Mouse (Mus musculus) stomach, embryonic 16.5 days (tissue): ENCODE results near the gene Gm26558. TPM values are rescaled to one million over a fixed set of nuclear protein-coding genes. Genes with fewer than 3 reads are reported as not detected.

Experiments used
- ATAC-seq: fragments of 200-750 bp; cut with Nextera tagmentation; 2 replicates; pipeline ENCODE4 v1.8.0; 2017; ENCODE audit warnings: moderate number of reproducible peaks, moderate TSS enrichment; ENCODE audit not compliant: insufficient read depth, low FRiP score
- H3K27ac ChIP-seq: fragments of 300-500 bp; sonication (generic); 2 replicates; pipeline ENCODE4 v1.5.1; 2014; ENCODE audit warnings: low read length
- H3K27me3 ChIP-seq: fragments of 300-500 bp; sonication (generic); 2 replicates; pipeline ENCODE4 v1.6.1; 2014; ENCODE audit warnings: low read length, control low read depth, mixed read lengths; ENCODE audit not compliant: control insufficient read depth, insufficient read depth
- H3K36me3 ChIP-seq: fragments of 300-500 bp; sonication (generic); 2 replicates; pipeline ENCODE4 v1.6.1; 2014; ENCODE audit warnings: low read length; ENCODE audit not compliant: control insufficient read depth, insufficient read depth
- H3K4me1 ChIP-seq: fragments of 300-500 bp; sonication (generic); 2 replicates; pipeline ENCODE4 v1.6.1; 2014; ENCODE audit warnings: low read length, control low read depth, mixed read lengths; ENCODE audit not compliant: control insufficient read depth, insufficient read depth
- H3K4me2 ChIP-seq: fragments of 300-500 bp; sonication (generic); 2 replicates; pipeline ENCODE4 v1.6.1; 2014; ENCODE audit warnings: low read depth, low read length, mixed read lengths
- H3K4me3 ChIP-seq: fragments of 300-500 bp; sonication (generic); replicated peaks from 2 replicates; pipeline ENCODE4 v1.5.1; 2014; ENCODE audit warnings: mild to moderate bottlenecking, low read length
- H3K9ac ChIP-seq: fragments of 300-500 bp; sonication (generic); 2 replicates; pipeline ENCODE4 v1.6.1; 2014; ENCODE audit warnings: low read length
- H3K9me3 ChIP-seq: fragments of 300-500 bp; sonication (generic); replicated peaks from 2 replicates; pipeline ENCODE4 v1.6.1; 2016; ENCODE audit warnings: low read length, control low read depth; ENCODE audit not compliant: control insufficient read depth
- WGBS: fragments of 180-500 bp; shearing (Covaris S2); extraction: QIAGEN DNeasy Blood & Tissue Kit; methylation state at CpG from one replicate; pipeline ENCODE4 v1.1.7; 2014; 5-methylcytosine and 5-hydroxymethylcytosine counted together
- polyA plus RNA-seq: library from polyadenylated mRNA; unstranded; fragments of >200 nt; fragmentation: Nextera tagmentation; extraction: Ambion mirVana; gene quantifications from 2 replicates; pipeline ENCODE4 v1.2.1, GENCODE M21; 2015

Gene Gm26558
- polyA plus RNA-seq, 1 experiment from 2014 or later = 4.7 TPM

- H3K4me1 ChIP-seq = no peaks in the 10 kb centered on the region
- H3K9me3 ChIP-seq = no peaks in the 10 kb centered on the region
- H3K36me3 ChIP-seq = peaks cover 30% of the 10 kb centered on the region
- H3K27me3 ChIP-seq = no peaks in the 10 kb centered on the region
- no peak overlapping the region for H3K27ac ChIP-seq
- no peak overlapping the region for H3K9ac ChIP-seq
- H3K4me2 ChIP-seq = no peak overlapping the region
- H3K4me3 ChIP-seq = no peak overlapping the region
- no peak for ATAC-seq
- 92% methylated on average over 21 of the region's 21 CpGs for whole genome bisulfite sequencing
These were observed 26.7 kb upstream of the Gm26558 start for GRCm38 (mm10) chr2:70688454-70689078.

GRCm38 (mm10) chr2:70682324-70682723 lies 20.4 kb upstream of the Gm26558 start:
- Histone ChIP-seq H3K4me2 (no peak overlapping the region), H3K27ac (no peak overlapping the region), H3K36me3 (peaks cover 21% of the 10 kb centered on the region), H3K9ac (no peak overlapping the region), H3K9me3 (no peaks in the 10 kb centered on the region), H3K27me3 (no peaks in the 10 kb centered on the region), H3K4me3 (no peak overlapping the region), H3K4me1 (no peaks in the 10 kb centered on the region)
- ATAC-seq = no peak
- 60% methylated on average over 2 of the region's 2 CpGs for WGBS

GRCm38 (mm10) chr2:70673445-70674126 lies 11.7 kb upstream of the Gm26558 start:
- no peak for ATAC-seq
- WGBS = 80% methylated on average over 7 of the region's 7 CpGs
- H3K4me1 ChIP-seq = no peaks in the 10 kb centered on the region
- no peak overlapping the region for H3K4me3 ChIP-seq
- no peaks in the 10 kb centered on the region for H3K27me3 ChIP-seq
- no peaks in the 10 kb centered on the region for H3K9me3 ChIP-seq
- H3K4me2 ChIP-seq = no peak overlapping the region
- no peak overlapping the region for H3K9ac ChIP-seq
- H3K36me3 ChIP-seq = no peaks in the 10 kb centered on the region
- H3K27ac ChIP-seq = no peak overlapping the region

- no peak overlapping the region for H3K27ac ChIP-seq
- no peak for ATAC-seq
- 78% methylated on average over 2 of the region's 2 CpGs for WGBS
- no peak overlapping the region for H3K4me2 ChIP-seq
- no peak overlapping the region for H3K4me3 ChIP-seq
- H3K9me3 ChIP-seq = no peaks in the 10 kb centered on the region
- H3K36me3 ChIP-seq = no peaks in the 10 kb centered on the region
- no peak overlapping the region for H3K9ac ChIP-seq
- H3K4me1 ChIP-seq = no peaks in the 10 kb centered on the region
- H3K27me3 ChIP-seq = no peaks in the 10 kb centered on the region
These were observed 10.6 kb upstream of the Gm26558 start for GRCm38 (mm10) chr2:70672476-70672875.

- no peak overlapping the region for H3K4me2 ChIP-seq
- no peak overlapping the region for H3K4me3 ChIP-seq
- no peaks in the 10 kb centered on the region for H3K9me3 ChIP-seq
- 0 out of 2 replicates have a peak, but pooled peaks cover 4% of the 10 kb centered on the region for H3K36me3 ChIP-seq
- 0 out of 2 replicates have a peak, but pooled peaks cover 3% of the 10 kb centered on the region for H3K4me1 ChIP-seq
- H3K27me3 ChIP-seq = no peaks in the 10 kb centered on the region
- H3K9ac ChIP-seq = no peak overlapping the region
- no peak overlapping the region for H3K27ac ChIP-seq
- 55% methylated on average over 2 of the region's 2 CpGs for WGBS
- ATAC-seq = no peak
These were observed 8.0 kb upstream of the Gm26558 start for GRCm38 (mm10) chr2:70669896-70670295.

- no peaks in the 10 kb centered on the region for H3K9me3 ChIP-seq
- H3K27me3 ChIP-seq = no peaks in the 10 kb centered on the region
- H3K27ac ChIP-seq = no peak overlapping the region
- H3K4me3 ChIP-seq = no peak overlapping the region
- no peak for ATAC-seq
- no peak overlapping the region for H3K9ac ChIP-seq
- 77% methylated on average over 2 of the region's 2 CpGs for WGBS
- H3K4me1 ChIP-seq = 0 out of 2 replicates have a peak, but pooled peaks cover 3% of the 10 kb centered on the region
- no peak overlapping the region for H3K4me2 ChIP-seq
- 0 out of 2 replicates have a peak, but pooled peaks cover 4% of the 10 kb centered on the region for H3K36me3 ChIP-seq
These were observed 7.3 kb upstream of the Gm26558 start for GRCm38 (mm10) chr2:70669241-70669640.

GRCm38 (mm10) chr2:70667016-70667415 lies 5.1 kb upstream of the Gm26558 start:
- H3K9me3 ChIP-seq = no peaks in the 10 kb centered on the region
- WGBS = 75% methylated on average over 7 of the region's 7 CpGs
- peaks cover 17% of the 10 kb centered on the region for H3K4me1 ChIP-seq
- ATAC-seq = no peak
- no peak overlapping the region for H3K4me2 ChIP-seq
- 0 out of 2 replicates have a peak, but pooled peaks cover 4% of the 10 kb centered on the region for H3K36me3 ChIP-seq
- no peak overlapping the region for H3K27ac ChIP-seq
- no peaks in the 10 kb centered on the region for H3K27me3 ChIP-seq
- no peak overlapping the region for H3K9ac ChIP-seq
- H3K4me3 ChIP-seq = no peak overlapping the region

GRCm38 (mm10) chr2:70663764-70664163 lies 1.9 kb upstream of the Gm26558 start:
- Histone ChIP-seq H3K9ac (no peak overlapping the region), H3K27me3 (no peaks in the 10 kb centered on the region), H3K4me1 (peaks cover 21% of the 10 kb centered on the region), H3K36me3 (0 out of 2 replicates have a peak, but pooled peaks cover 4% of the 10 kb centered on the region), H3K9me3 (no peaks in the 10 kb centered on the region), H3K27ac (no peak overlapping the region), H3K4me2 (no peak overlapping the region), H3K4me3 (no peak overlapping the region)
- 81% methylated on average over 5 of the region's 5 CpGs for WGBS
- ATAC-seq = no peak

GRCm38 (mm10) chr2:70660887-70661714 lies 807 bp downstream of the Gm26558 start, which contains the start of gene Gorasp2:
Gorasp2 (plus strand) TSS chr2:70661576.
- ATAC-seq = peak; percentile 97
- WGBS = under 1% methylated on average over 64 of the region's 64 CpGs
- peak within 1 kb of the TSS; percentile 83 for H3K9ac ChIP-seq

More at GRCm38 (mm10) chr2:70660887-70661714, 807 bp downstream of the Gm26558 start, which contains the start of gene Gorasp2:
- Histone ChIP-seq H3K27me3 (no peaks in the 10 kb centered on the region), H3K36me3 (0 out of 2 replicates have a peak, but pooled peaks cover 1% of the 10 kb centered on the region), H3K4me2 (peak within 1 kb of the TSS; percentile 91), H3K9me3 (no peaks in the 10 kb centered on the region), H3K27ac (peak within 1 kb of the TSS; percentile 84), H3K4me3 (peak within 1 kb of the TSS; percentile 98), H3K4me1 (peaks cover 18% of the 10 kb centered on the region)
